Mouse (Mus musculus): ENCODE results near the gene Tbcel. TPM values are rescaled to one million over a fixed set of nuclear protein-coding genes. Genes with fewer than 3 reads are reported as not detected.

Tbcel gene
- polyA plus RNA-seq, 1 experiment from 2014 or later = 10.8 TPM

- H3K36me3 ChIP-seq = no peaks in the 10 kb centered on the region
- H3K27me3 ChIP-seq = no peaks in the 10 kb centered on the region
- H3K27ac ChIP-seq = no peak overlapping the region
- no peak overlapping the region for H3K4me3 ChIP-seq (replicated peaks)
- no peaks in the 10 kb centered on the region for H3K9me3 ChIP-seq (replicated peaks)
- DNase-seq = no peak
- WGBS (ENCODE audit: insufficient replicate concordance) = 61% methylated on average over 5 of the region's 5 CpGs
- no peak overlapping the region for H3K4me2 ChIP-seq
- no peaks in the 10 kb centered on the region for H3K4me1 ChIP-seq (replicated peaks)
- no peak overlapping the region for H3K9ac ChIP-seq
- ATAC-seq (ENCODE audit: low read depth) = no peak
Measured at GRCm38 (mm10) chr9:42513159-42513558, 5.5 kb upstream of the Tbcel start.

- H3K9me3 ChIP-seq (replicated peaks) = no peaks in the 10 kb centered on the region
- 40% methylated on average over 4 of the region's 4 CpGs for WGBS (ENCODE audit: insufficient replicate concordance)
- H3K4me2 ChIP-seq = no peak overlapping the region
- DNase-seq (no peak), ATAC-seq (ENCODE audit: low read depth) (no peak)
- H3K4me3 ChIP-seq (replicated peaks) = no peak overlapping the region
- H3K9ac ChIP-seq = no peak overlapping the region
- H3K27me3 ChIP-seq = no peaks in the 10 kb centered on the region
- no peak overlapping the region for H3K27ac ChIP-seq
- no peaks in the 10 kb centered on the region for H3K36me3 ChIP-seq
- H3K4me1 ChIP-seq (replicated peaks) = no peaks in the 10 kb centered on the region
Measured at GRCm38 (mm10) chr9:42512312-42512711, 4.7 kb upstream of the Tbcel start.

GRCm38 (mm10) chr9:42508235-42508634, 626 bp upstream of the Tbcel start:
- Histone ChIP-seq H3K27ac (no peak overlapping the region; the same call in 1 of the 2 replicates), H3K36me3 (no peaks in the 10 kb centered on the region), H3K9me3 (replicated peaks) (no peaks in the 10 kb centered on the region), H3K9ac (no peak overlapping the region), H3K4me3 (replicated peaks) (no peak overlapping the region), H3K4me2 (no peak overlapping the region), H3K27me3 (no peaks in the 10 kb centered on the region), H3K4me1 (replicated peaks) (no peaks in the 10 kb centered on the region)
- 57% methylated on average over 7 of the region's 7 CpGs for WGBS (ENCODE audit: insufficient replicate concordance)
- ATAC-seq (ENCODE audit: low read depth) (no peak), DNase-seq (no peak)

GRCm38 (mm10) chr9:42507022-42507421, 587 bp downstream of the Tbcel start:
- Histone ChIP-seq H3K4me1 (replicated peaks) (no peaks in the 10 kb centered on the region), H3K9ac (no peak overlapping the region), H3K36me3 (no peaks in the 10 kb centered on the region), H3K27me3 (no peaks in the 10 kb centered on the region), H3K4me2 (no peak overlapping the region), H3K4me3 (replicated peaks) (no peak overlapping the region), H3K27ac (no peak overlapping the region), H3K9me3 (replicated peaks) (no peaks in the 10 kb centered on the region)
- DNase-seq (no peak), ATAC-seq (ENCODE audit: low read depth) (0 out of 2 replicates have a peak, but pooled peaks have one; percentile 36)
- 17% methylated on average over 1 of the region's 1 CpGs for WGBS (ENCODE audit: insufficient replicate concordance)

- Histone ChIP-seq H3K36me3 (no peaks in the 10 kb centered on the region), H3K4me3 (replicated peaks) (no peak overlapping the region), H3K27me3 (no peaks in the 10 kb centered on the region), H3K9me3 (replicated peaks) (no peaks in the 10 kb centered on the region), H3K9ac (no peak overlapping the region), H3K27ac (no peak overlapping the region), H3K4me2 (no peak overlapping the region), H3K4me1 (replicated peaks) (no peaks in the 10 kb centered on the region)
- WGBS (ENCODE audit: insufficient replicate concordance) = 66% methylated on average over 3 of the region's 3 CpGs
- no peak for ATAC-seq (ENCODE audit: low read depth)
- no peak for DNase-seq
Measured at GRCm38 (mm10) chr9:42504971-42505510, 2.6 kb downstream of the Tbcel start.

- ATAC-seq (ENCODE audit: low read depth) (no peak), DNase-seq (no peak)
- Histone ChIP-seq H3K4me3 (replicated peaks) (no peak overlapping the region), H3K4me1 (replicated peaks) (no peaks in the 10 kb centered on the region), H3K36me3 (no peaks in the 10 kb centered on the region), H3K4me2 (no peak overlapping the region), H3K9me3 (replicated peaks) (no peaks in the 10 kb centered on the region), H3K27ac (no peak overlapping the region), H3K9ac (no peak overlapping the region), H3K27me3 (no peaks in the 10 kb centered on the region)
- WGBS (ENCODE audit: insufficient replicate concordance) = 70% methylated on average over 11 of the region's 11 CpGs
Measured at GRCm38 (mm10) chr9:42504559-42504958, 3.0 kb downstream of the Tbcel start.

- no peak overlapping the region for H3K4me3 ChIP-seq (replicated peaks)
- H3K27ac ChIP-seq = no peak overlapping the region
- no peak overlapping the region for H3K4me2 ChIP-seq
- DNase-seq (no peak), ATAC-seq (ENCODE audit: low read depth) (no peak)
- no peaks in the 10 kb centered on the region for H3K27me3 ChIP-seq
- WGBS (ENCODE audit: insufficient replicate concordance) = 75% methylated on average over 4 of the region's 4 CpGs
- no peaks in the 10 kb centered on the region for H3K36me3 ChIP-seq
- no peaks in the 10 kb centered on the region for H3K4me1 ChIP-seq (replicated peaks)
- no peak overlapping the region for H3K9ac ChIP-seq
- no peaks in the 10 kb centered on the region for H3K9me3 ChIP-seq (replicated peaks)
Measured at GRCm38 (mm10) chr9:42503709-42504108, 3.9 kb downstream of the Tbcel start.

- Histone ChIP-seq H3K9ac (no peak overlapping the region), H3K4me1 (replicated peaks) (no peaks in the 10 kb centered on the region), H3K27me3 (no peaks in the 10 kb centered on the region), H3K4me3 (replicated peaks) (no peak overlapping the region), H3K9me3 (replicated peaks) (no peaks in the 10 kb centered on the region), H3K36me3 (no peaks in the 10 kb centered on the region), H3K4me2 (no peak overlapping the region), H3K27ac (no peak overlapping the region)
- no peak for ATAC-seq (ENCODE audit: low read depth)
- no peak for DNase-seq
- 24% methylated on average over 2 of the region's 2 CpGs for WGBS (ENCODE audit: insufficient replicate concordance)
Measured at GRCm38 (mm10) chr9:42496296-42496695, 11.3 kb downstream of the Tbcel start.

- H3K9ac ChIP-seq = no peak overlapping the region
- H3K9me3 ChIP-seq (replicated peaks) = no peaks in the 10 kb centered on the region
- no peak overlapping the region for H3K4me2 ChIP-seq
- H3K4me3 ChIP-seq (replicated peaks) = no peak overlapping the region
- WGBS (ENCODE audit: insufficient replicate concordance) = 74% methylated on average over 9 of the region's 9 CpGs
- ATAC-seq (ENCODE audit: low read depth) = no peak
- H3K27me3 ChIP-seq = no peaks in the 10 kb centered on the region
- H3K36me3 ChIP-seq = no peaks in the 10 kb centered on the region
- no peak for DNase-seq
- H3K27ac ChIP-seq = no peak overlapping the region
- H3K4me1 ChIP-seq (replicated peaks) = no peaks in the 10 kb centered on the region
Measured at GRCm38 (mm10) chr9:42491780-42492179, 15.8 kb downstream of the Tbcel start.

- H3K4me1 ChIP-seq (replicated peaks) = no peaks in the 10 kb centered on the region
- DNase-seq (no peak), ATAC-seq (ENCODE audit: low read depth) (no peak)
- no peak overlapping the region for H3K4me2 ChIP-seq
- no peak overlapping the region for H3K27ac ChIP-seq
- no peaks in the 10 kb centered on the region for H3K27me3 ChIP-seq
- H3K4me3 ChIP-seq (replicated peaks) = no peak overlapping the region
- H3K9ac ChIP-seq = no peak overlapping the region
- H3K9me3 ChIP-seq (replicated peaks) = no peaks in the 10 kb centered on the region
- H3K36me3 ChIP-seq = no peaks in the 10 kb centered on the region
- 72% methylated on average over 16 of the region's 16 CpGs for WGBS (ENCODE audit: insufficient replicate concordance)
Measured at GRCm38 (mm10) chr9:42490589-42491382, 16.8 kb downstream of the Tbcel start.

GRCm38 (mm10) chr9:42488071-42488470, 19.5 kb downstream of the Tbcel start:
- ATAC-seq (ENCODE audit: low read depth) (no peak), DNase-seq (no peak)
- Histone ChIP-seq H3K9me3 (replicated peaks) (no peaks in the 10 kb centered on the region), H3K36me3 (no peaks in the 10 kb centered on the region), H3K27me3 (no peaks in the 10 kb centered on the region), H3K9ac (no peak overlapping the region), H3K4me1 (replicated peaks) (no peaks in the 10 kb centered on the region), H3K4me3 (replicated peaks) (no peak overlapping the region), H3K27ac (no peak overlapping the region), H3K4me2 (no peak overlapping the region)
- 63% methylated on average over 1 of the region's 1 CpGs for WGBS (ENCODE audit: insufficient replicate concordance)

GRCm38 (mm10) chr9:42486913-42487312, 20.7 kb downstream of the Tbcel start:
- WGBS (ENCODE audit: insufficient replicate concordance) = 45% methylated on average over 4 of the region's 4 CpGs
- DNase-seq (no peak), ATAC-seq (ENCODE audit: low read depth) (no peak)
- no peaks in the 10 kb centered on the region for H3K36me3 ChIP-seq
- H3K9ac ChIP-seq = no peak overlapping the region
- H3K4me1 ChIP-seq (replicated peaks) = no peaks in the 10 kb centered on the region
- H3K4me2 ChIP-seq = no peak overlapping the region
- H3K27ac ChIP-seq = no peak overlapping the region
- no peaks in the 10 kb centered on the region for H3K9me3 ChIP-seq (replicated peaks)
- no peaks in the 10 kb centered on the region for H3K27me3 ChIP-seq
- H3K4me3 ChIP-seq (replicated peaks) = no peak overlapping the region

All from liver, embryonic 13.5 days (tissue).